In genomic region chr13:13784981-13785783, GRCm38 (mm10) we compare ENCODE assay signal across 8 mouse cellular contexts. TPM values are rescaled to one million over a fixed set of nuclear protein-coding genes. Genes with fewer than 3 reads are reported as not detected.
DNase-seq lines count a peak whose midpoint lies in the region; ATAC-seq and TF ChIP-seq lines count a peak whose summit lies in the region.

No protein-coding gene starts in this region.

- under 1% methylated on average over 30 of the region's 30 CpGs for WGBS in heart, embryonic 10.5 days
- WGBS in limb, embryonic 15.5 days: 1% methylated on average over 30 of the region's 30 CpGs
- WGBS in olfactory bulb, adult 2 months: 5% methylated on average over 30 of the region's 30 CpGs

- peak overlapping the region; percentile 26; the same call in 1 of the 2 replicates for H3K9ac ChIP-seq in limb, embryonic 15.5 days

- H3K4me3 ChIP-seq in heart, embryonic 10.5 days: peak overlapping the region; percentile 68
- peak overlapping the region; percentile 60 for H3K4me3 ChIP-seq in limb, embryonic 15.5 days
- H3K4me3 ChIP-seq in olfactory bulb, adult 2 months (ENCODE audit: insufficient read depth, low read depth, low read length): peak overlapping the region; percentile 90

- TF ChIP-seq CTCF in olfactory bulb, adult 2 months (IDR thresholded peaks at IDR 0.05; ENCODE audit: insufficient read depth, low read depth, low read length): no peak

- H3K4me2 ChIP-seq in limb, embryonic 15.5 days: peak overlapping the region; percentile 99

- H3K36me3 ChIP-seq in heart, embryonic 10.5 days: no peaks in the 10 kb centered on the region
- no peaks in the 10 kb centered on the region for H3K36me3 ChIP-seq in limb, embryonic 15.5 days

- H3K27ac ChIP-seq in heart, embryonic 10.5 days: no peak overlapping the region
- no peak overlapping the region for H3K27ac ChIP-seq in limb, embryonic 15.5 days
- H3K27ac ChIP-seq in olfactory bulb, adult 2 months (ENCODE audit: insufficient read depth, low read depth, low read length): peak overlapping the region; percentile 91

- peak; percentile 76 for DNase-seq in heart, embryonic 10.5 days (ENCODE audit: low spot score)
- no peak for DNase-seq in heart, adult 8-10 months (ENCODE audit: low spot score)
- peak; percentile 57 for DNase-seq in ES-CJ7 (ENCODE audit: low read depth, low spot score)
- DNase-seq in embryo, embryonic 10 days (ENCODE audit: low spot score): peak; percentile 76
- peak; percentile 8 to 30 for DNase-seq in heart, postnatal 14 days
- DNase-seq in gastrocnemius, adult 18-20 months (ENCODE audit: low spot score): no peak

- peaks cover 71% of the 10 kb centered on the region for H3K27me3 ChIP-seq in heart, embryonic 10.5 days (ENCODE audit: insufficient read depth, poor library complexity, severe bottlenecking)
- peaks cover 46% of the 10 kb centered on the region for H3K27me3 ChIP-seq in limb, embryonic 15.5 days

- H3K9me3 ChIP-seq in heart, embryonic 10.5 days: no peaks in the 10 kb centered on the region
- no peaks in the 10 kb centered on the region for H3K9me3 ChIP-seq in limb, embryonic 15.5 days

- TF ChIP-seq POLR2A in olfactory bulb, adult 2 months (IDR thresholded peaks at IDR 0.05; ENCODE audit: insufficient read depth, low read depth, low read length): 0 out of 2 replicates have a peak, but pooled peaks have one; percentile 26

- H3K4me1 ChIP-seq in heart, embryonic 10.5 days: peaks cover 24% of the 10 kb centered on the region
- peaks cover 23% of the 10 kb centered on the region for H3K4me1 ChIP-seq in limb, embryonic 15.5 days
- peaks cover 26% of the 10 kb centered on the region for H3K4me1 ChIP-seq in olfactory bulb, adult 2 months (ENCODE audit: control insufficient read depth, insufficient read depth, low read length)

- intact Hi-C loops in heart, postnatal 14 days (cut with DNase I): no loop called here

- ATAC-seq in limb, embryonic 15.5 days (ENCODE audit: insufficient number of reproducible peaks, low FRiP score, low TSS enrichment, low read depth): no peak

RNA-seq across cellular contexts. Expression of gene Gng4, which starts 1.3 kb away (rescaled TPM):
- 0.16 and 0.51 TPM in 2 replicates for polyA plus RNA-seq in heart, embryonic 10.5 days (2016; fragmentation: Nextera tagmentation; extraction: Ambion mirVana)
- total RNA-seq in heart, adult 8-10 months (2022): under 1 TPM; 0.22 to 0.41 (median 0.31) TPM
- total RNA-seq in heart, postnatal 14 days (2021): under 1 TPM; 0.19 to 0.27 TPM
- 27.6 and 32.6 TPM in 2 replicates for polyA plus RNA-seq in limb, embryonic 15.5 days (2015; fragmentation: Nextera tagmentation; extraction: Ambion mirVana)
- 369 and 482 TPM in 2 replicates for polyA plus RNA-seq in olfactory bulb, adult 2 months (2012; ENCODE audit: insufficient read depth, insufficient read length, low replicate concordance, missing spikeins)
- total RNA-seq in gastrocnemius, adult 18-20 months (2021): under 1 TPM; 0.39 to 0.50 TPM

Comparison
In these comparisons a context has a peak if more than half of its experiments do, and no peak if none do; other contexts are left out.
1. DNase-seq: peak in heart, embryonic 10.5 days (single experiment), ES-CJ7 (single experiment), embryo, embryonic 10 days (single experiment) and heart, postnatal 14 days (2 of 2); none in heart, adult 8-10 months (single experiment) and gastrocnemius, adult 18-20 months (single experiment).
2. Peak in every context shown above with its lines, with median percentiles within 50 percentile points of each other: H3K4me3 ChIP-seq.